Mouse (Mus musculus): Measurements from ENCODE around the gene Arhgef11. TPM values are rescaled to one million over a fixed set of nuclear protein-coding genes. Genes with fewer than 3 reads are reported as not detected.

Arhgef11 gene
- polyA plus RNA-seq, 1 experiment from 2014 or later = 3.2 TPM

- Histone ChIP-seq H3K4me1 (ENCODE audit: control insufficient read depth, low read depth, low read length) (peaks cover 5% of the 10 kb centered on the region), H3K4me3 (ENCODE audit: low read depth, low read length) (peak overlapping the region; percentile 77), H3K36me3 (ENCODE audit: control insufficient read depth, insufficient read depth) (no peaks in the 10 kb centered on the region), H3K9me3 (replicated peaks; ENCODE audit: control insufficient read depth, low read length) (no peaks in the 10 kb centered on the region), H3K27me3 (ENCODE audit: control insufficient read depth, insufficient read depth, low read depth, low read length) (peaks cover 12% of the 10 kb centered on the region), H3K4me2 (ENCODE audit: low read depth, low read length) (peak overlapping the region; percentile 81), H3K9ac (ENCODE audit: low read depth, low read length) (peak overlapping the region; percentile 4; the same call in 1 of the 2 replicates), H3K27ac (ENCODE audit: low read length) (no peak overlapping the region)
- 2% methylated on average over 3 of the region's 3 CpGs for WGBS (ENCODE audit: insufficient replicate concordance)
- no peak for ATAC-seq (ENCODE audit: low read depth)
These were observed 881 bp downstream of the Arhgef11 start for GRCm38 (mm10) chr3:87618240-87618639.

GRCm38 (mm10) chr3:87618981-87619710, 1.8 kb downstream of the Arhgef11 start:
- Histone ChIP-seq H3K27me3 (ENCODE audit: control insufficient read depth, insufficient read depth, low read depth, low read length) (peaks cover 12% of the 10 kb centered on the region), H3K36me3 (ENCODE audit: control insufficient read depth, insufficient read depth) (no peaks in the 10 kb centered on the region)

GRCm38 (mm10) chr3:87620218-87620891, 3.0 kb downstream of the Arhgef11 start:
- no peak overlapping the region for H3K9ac ChIP-seq (ENCODE audit: low read depth, low read length)
- peak overlapping the region; percentile 81 for H3K4me2 ChIP-seq (ENCODE audit: low read depth, low read length)
- peak overlapping the region; percentile 19; the same call in 1 of the 2 replicates for H3K27ac ChIP-seq (ENCODE audit: low read length)
- H3K9me3 ChIP-seq (replicated peaks; ENCODE audit: control insufficient read depth, low read length) = no peaks in the 10 kb centered on the region
- peak overlapping the region; percentile 21; the same call in 1 of the 2 replicates for H3K4me3 ChIP-seq (ENCODE audit: low read depth, low read length)
- H3K4me1 ChIP-seq (ENCODE audit: control insufficient read depth, low read depth, low read length) = peaks cover 5% of the 10 kb centered on the region
- peaks cover 12% of the 10 kb centered on the region for H3K27me3 ChIP-seq (ENCODE audit: control insufficient read depth, insufficient read depth, low read depth, low read length)
- ATAC-seq (ENCODE audit: low read depth) = no peak
- no peaks in the 10 kb centered on the region for H3K36me3 ChIP-seq (ENCODE audit: control insufficient read depth, insufficient read depth)
- WGBS (ENCODE audit: insufficient replicate concordance) = 59% methylated on average over 7 of the region's 7 CpGs

More at GRCm38 (mm10) chr3:87618981-87619710, 1.8 kb downstream of the Arhgef11 start:
- WGBS (ENCODE audit: insufficient replicate concordance) = 49% methylated on average over 5 of the region's 5 CpGs
- Histone ChIP-seq H3K9me3 (replicated peaks; ENCODE audit: control insufficient read depth, low read length) (no peaks in the 10 kb centered on the region), H3K4me2 (ENCODE audit: low read depth, low read length) (peak overlapping the region; percentile 81), H3K9ac (ENCODE audit: low read depth, low read length) (peak overlapping the region; percentile 9; the same call in 1 of the 2 replicates), H3K4me3 (ENCODE audit: low read depth, low read length) (peak overlapping the region; percentile 77), H3K27ac (ENCODE audit: low read length) (no peak overlapping the region), H3K4me1 (ENCODE audit: control insufficient read depth, low read depth, low read length) (peaks cover 5% of the 10 kb centered on the region)
- ATAC-seq (ENCODE audit: low read depth) = no peak

GRCm38 (mm10) chr3:87624899-87625298, 7.5 kb downstream of the Arhgef11 start:
- Histone ChIP-seq H3K27ac (ENCODE audit: low read length) (no peak overlapping the region), H3K27me3 (ENCODE audit: control insufficient read depth, insufficient read depth, low read depth, low read length) (no peaks in the 10 kb centered on the region), H3K9ac (ENCODE audit: low read depth, low read length) (no peak overlapping the region), H3K9me3 (replicated peaks; ENCODE audit: control insufficient read depth, low read length) (no peaks in the 10 kb centered on the region), H3K36me3 (ENCODE audit: control insufficient read depth, insufficient read depth) (no peaks in the 10 kb centered on the region), H3K4me3 (ENCODE audit: low read depth, low read length) (no peak overlapping the region), H3K4me2 (ENCODE audit: low read depth, low read length) (no peak overlapping the region), H3K4me1 (ENCODE audit: control insufficient read depth, low read depth, low read length) (peaks cover 2% of the 10 kb centered on the region)
- no peak for ATAC-seq (ENCODE audit: low read depth)
- 62% methylated on average over 4 of the region's 4 CpGs for WGBS (ENCODE audit: insufficient replicate concordance)

GRCm38 (mm10) chr3:87630899-87631298, 13.5 kb downstream of the Arhgef11 start:
- Histone ChIP-seq H3K4me3 (ENCODE audit: low read depth, low read length) (no peak overlapping the region), H3K27me3 (ENCODE audit: control insufficient read depth, insufficient read depth, low read depth, low read length) (no peaks in the 10 kb centered on the region), H3K4me2 (ENCODE audit: low read depth, low read length) (no peak overlapping the region), H3K4me1 (ENCODE audit: control insufficient read depth, low read depth, low read length) (no peaks in the 10 kb centered on the region), H3K36me3 (ENCODE audit: control insufficient read depth, insufficient read depth) (no peaks in the 10 kb centered on the region), H3K27ac (ENCODE audit: low read length) (no peak overlapping the region), H3K9me3 (replicated peaks; ENCODE audit: control insufficient read depth, low read length) (no peaks in the 10 kb centered on the region), H3K9ac (ENCODE audit: low read depth, low read length) (no peak overlapping the region)
- no peak for ATAC-seq (ENCODE audit: low read depth)
- 75% methylated on average over 9 of the region's 9 CpGs for WGBS (ENCODE audit: insufficient replicate concordance)

GRCm38 (mm10) chr3:87631408-87631807, 14.0 kb downstream of the Arhgef11 start:
- Histone ChIP-seq H3K27ac (ENCODE audit: low read length) (no peak overlapping the region), H3K9ac (ENCODE audit: low read depth, low read length) (no peak overlapping the region), H3K4me1 (ENCODE audit: control insufficient read depth, low read depth, low read length) (no peaks in the 10 kb centered on the region), H3K4me2 (ENCODE audit: low read depth, low read length) (no peak overlapping the region), H3K4me3 (ENCODE audit: low read depth, low read length) (no peak overlapping the region), H3K27me3 (ENCODE audit: control insufficient read depth, insufficient read depth, low read depth, low read length) (no peaks in the 10 kb centered on the region), H3K9me3 (replicated peaks; ENCODE audit: control insufficient read depth, low read length) (no peaks in the 10 kb centered on the region), H3K36me3 (ENCODE audit: control insufficient read depth, insufficient read depth) (no peaks in the 10 kb centered on the region)
- ATAC-seq (ENCODE audit: low read depth) = no peak
- WGBS (ENCODE audit: insufficient replicate concordance) = 59% methylated on average over 4 of the region's 4 CpGs

- Histone ChIP-seq H3K27me3 (ENCODE audit: control insufficient read depth, insufficient read depth, low read depth, low read length) (no peaks in the 10 kb centered on the region), H3K4me3 (ENCODE audit: low read depth, low read length) (no peak overlapping the region), H3K27ac (ENCODE audit: low read length) (no peak overlapping the region), H3K36me3 (ENCODE audit: control insufficient read depth, insufficient read depth) (no peaks in the 10 kb centered on the region), H3K4me2 (ENCODE audit: low read depth, low read length) (no peak overlapping the region), H3K9me3 (replicated peaks; ENCODE audit: control insufficient read depth, low read length) (no peaks in the 10 kb centered on the region), H3K9ac (ENCODE audit: low read depth, low read length) (no peak overlapping the region), H3K4me1 (ENCODE audit: control insufficient read depth, low read depth, low read length) (no peaks in the 10 kb centered on the region)
- WGBS (ENCODE audit: insufficient replicate concordance) = 57% methylated on average over 4 of the region's 4 CpGs
- no peak for ATAC-seq (ENCODE audit: low read depth)
These were observed 18.2 kb downstream of the Arhgef11 start for GRCm38 (mm10) chr3:87635514-87635913.

- no peak for ATAC-seq (ENCODE audit: low read depth)
- H3K4me1 ChIP-seq (ENCODE audit: control insufficient read depth, low read depth, low read length) = no peaks in the 10 kb centered on the region
- no peaks in the 10 kb centered on the region for H3K9me3 ChIP-seq (replicated peaks; ENCODE audit: control insufficient read depth, low read length)
- no peak overlapping the region for H3K27ac ChIP-seq (ENCODE audit: low read length)
- H3K9ac ChIP-seq (ENCODE audit: low read depth, low read length) = no peak overlapping the region
- H3K4me3 ChIP-seq (ENCODE audit: low read depth, low read length) = no peak overlapping the region
- no peaks in the 10 kb centered on the region for H3K36me3 ChIP-seq (ENCODE audit: control insufficient read depth, insufficient read depth)
- 60% methylated on average over 1 of the region's 1 CpGs for WGBS (ENCODE audit: insufficient replicate concordance)
- H3K27me3 ChIP-seq (ENCODE audit: control insufficient read depth, insufficient read depth, low read depth, low read length) = no peaks in the 10 kb centered on the region
- no peak overlapping the region for H3K4me2 ChIP-seq (ENCODE audit: low read depth, low read length)
These were observed 26.1 kb downstream of the Arhgef11 start for GRCm38 (mm10) chr3:87643453-87643852.

- H3K4me3 ChIP-seq (ENCODE audit: low read depth, low read length) = no peak overlapping the region
- 69% methylated on average over 1 of the region's 1 CpGs for WGBS (ENCODE audit: insufficient replicate concordance)
- no peaks in the 10 kb centered on the region for H3K27me3 ChIP-seq (ENCODE audit: control insufficient read depth, insufficient read depth, low read depth, low read length)
- H3K4me2 ChIP-seq (ENCODE audit: low read depth, low read length) = no peak overlapping the region
- no peak for ATAC-seq (ENCODE audit: low read depth)
- H3K9me3 ChIP-seq (replicated peaks; ENCODE audit: control insufficient read depth, low read length) = no peaks in the 10 kb centered on the region
- H3K27ac ChIP-seq (ENCODE audit: low read length) = no peak overlapping the region
- H3K9ac ChIP-seq (ENCODE audit: low read depth, low read length) = no peak overlapping the region
- H3K4me1 ChIP-seq (ENCODE audit: control insufficient read depth, low read depth, low read length) = no peaks in the 10 kb centered on the region
- H3K36me3 ChIP-seq (ENCODE audit: control insufficient read depth, insufficient read depth) = no peaks in the 10 kb centered on the region
These were observed 28.8 kb downstream of the Arhgef11 start for GRCm38 (mm10) chr3:87646174-87646573.
